In genomic region chr2:130803706-130804105, GRCm38 (mm10) we compare ENCODE assay signal across 13 mouse cellular contexts.
A peak's percentile ranks its signal among the peaks of the same experiment; 100 is the strongest.
DNase-seq lines count a peak whose midpoint lies in the region; ATAC-seq lines count a peak whose summit lies in the region.
"Had no signal": no experiment of that assay in that cellular context is flagged by ENCODE, and none has a peak within 500 bp of the region (broad histone marks: within the 10 kb centered on the region; RNA-seq: fewer than 3 reads in every experiment).

No protein-coding gene starts in this region.

- 0 out of 2 replicates have a peak, but pooled peaks cover 5% of the 10 kb centered on the region for H3K36me3 ChIP-seq in intestine, embryonic 16.5 days (ENCODE audit: control insufficient read depth, insufficient read depth, low read length)
- peaks cover 54% of the 10 kb centered on the region for H3K36me3 ChIP-seq in neural tube, embryonic 15.5 days

- H3K27me3 ChIP-seq in intestine, embryonic 16.5 days (replicated peaks; ENCODE audit: control insufficient read depth, insufficient read depth, low read length) = no peaks in the 10 kb centered on the region
- H3K27me3 ChIP-seq in neural tube, embryonic 15.5 days (replicated peaks) = no peaks in the 10 kb centered on the region
- H3K27me3 ChIP-seq: embryonic facial prominence, embryonic 13.5 days; limb, embryonic 13.5 days; liver, embryonic 15.5 days had no signal

- no peak overlapping the region for H3K4me2 ChIP-seq in intestine, embryonic 16.5 days (ENCODE audit: low read depth, low read length)
- H3K4me2 ChIP-seq in neural tube, embryonic 15.5 days = no peak overlapping the region
- H3K4me2 ChIP-seq: embryonic facial prominence, embryonic 13.5 days; limb, embryonic 13.5 days; liver, embryonic 15.5 days had no signal

- 74% methylated on average over 25 of the region's 25 CpGs for WGBS in intestine, embryonic 16.5 days
- WGBS in neural tube, embryonic 15.5 days = 63% methylated on average over 25 of the region's 25 CpGs

- ATAC-seq in intestine, embryonic 16.5 days = no peak
- no peak for ATAC-seq in neural tube, embryonic 15.5 days (ENCODE audit: low FRiP score)

- no peaks in the 10 kb centered on the region for H3K9me3 ChIP-seq in intestine, embryonic 16.5 days (ENCODE audit: control insufficient read depth, low read length)
- no peaks in the 10 kb centered on the region for H3K9me3 ChIP-seq in neural tube, embryonic 15.5 days (replicated peaks)
- H3K9me3 ChIP-seq: embryonic facial prominence, embryonic 13.5 days; limb, embryonic 13.5 days; liver, embryonic 15.5 days had no signal

- H3K4me3 ChIP-seq in intestine, embryonic 16.5 days (ENCODE audit: low read length) = no peak overlapping the region
- H3K4me3 ChIP-seq in neural tube, embryonic 15.5 days (replicated peaks) = no peak overlapping the region
- H3K4me3 ChIP-seq: embryonic facial prominence, embryonic 13.5 days; heart, adult 2 months; limb, embryonic 13.5 days; liver, embryonic 15.5 days had no signal

- H3K4me1 ChIP-seq in intestine, embryonic 16.5 days (ENCODE audit: control insufficient read depth, insufficient read depth, low read length) = no peaks in the 10 kb centered on the region
- no peaks in the 10 kb centered on the region for H3K4me1 ChIP-seq in neural tube, embryonic 15.5 days
- H3K4me1 ChIP-seq: embryonic facial prominence, embryonic 13.5 days; limb, embryonic 13.5 days; liver, embryonic 15.5 days had no signal

- no peak overlapping the region for H3K27ac ChIP-seq in intestine, embryonic 16.5 days (ENCODE audit: low read length)
- no peak overlapping the region for H3K27ac ChIP-seq in neural tube, embryonic 15.5 days (replicated peaks)
- H3K27ac ChIP-seq: embryonic facial prominence, embryonic 13.5 days; heart, adult 2 months; limb, embryonic 13.5 days; liver, embryonic 15.5 days had no signal

- no peak overlapping the region for H3K9ac ChIP-seq in intestine, embryonic 16.5 days (ENCODE audit: low read depth, low read length)
- no peak overlapping the region for H3K9ac ChIP-seq in neural tube, embryonic 15.5 days (replicated peaks)
- H3K9ac ChIP-seq: embryonic facial prominence, embryonic 13.5 days; limb, embryonic 13.5 days; liver, embryonic 15.5 days had no signal

- peak; percentile 89 for DNase-seq in heart, adult 11 months
- DNase-seq in heart, postnatal 4 days = no peak
- peak; percentile 32 for DNase-seq in right cerebral cortex, adult 18-20 months
- DNase-seq in right cerebral cortex, postnatal 10 days (ENCODE audit: low spot score in 2 of 2) = no peak
- peak; percentile 61 for DNase-seq in brain, adult 2 months (ENCODE audit: low read depth, low spot score)
- DNase-seq: heart, adult 2 months; kidney, adult 8-10 months; lung, postnatal 10 days had no signal

Comparison
In these comparisons a context has a peak if more than half of its experiments do, and no peak if none do; other contexts are left out.
1. DNase-seq: peak in heart, adult 11 months (single experiment), right cerebral cortex, adult 18-20 months (single experiment) and brain, adult 2 months (single experiment); none in heart, postnatal 4 days (single experiment) and right cerebral cortex, postnatal 10 days (0 of 2).